In genomic region chr14:104006426-104006825, GRCm38 (mm10) we compare ENCODE assay signal across 19 mouse cellular contexts.
A peak's percentile ranks its signal among the peaks of the same experiment; 100 is the strongest.
DNase-seq lines count a peak whose midpoint lies in the region; ATAC-seq and TF ChIP-seq lines count a peak whose summit lies in the region.
"Had no signal": no experiment of that assay in that cellular context is flagged by ENCODE, and none has a peak within 500 bp of the region (broad histone marks: within the 10 kb centered on the region; RNA-seq: fewer than 3 reads in every experiment).

No protein-coding gene starts in this region.

- 52% methylated on average over 4 of the region's 4 CpGs for WGBS in lung, embryonic 14.5 days
- 56% methylated on average over 4 of the region's 4 CpGs for WGBS in lung, postnatal 0 days

- no peak overlapping the region for H3K9ac ChIP-seq in lung, embryonic 14.5 days
- H3K9ac ChIP-seq in lung, postnatal 0 days (replicated peaks; ENCODE audit: low read depth) = no peak overlapping the region
- H3K9ac ChIP-seq: forebrain, embryonic 12.5 days; neural tube, embryonic 12.5 days had no signal

- H3K4me1 ChIP-seq in lung, embryonic 14.5 days (ENCODE audit: insufficient read depth) = no peaks in the 10 kb centered on the region
- no peaks in the 10 kb centered on the region for H3K4me1 ChIP-seq in lung, postnatal 0 days (ENCODE audit: insufficient read depth, low read depth, low read length)
- H3K4me1 ChIP-seq: forebrain, embryonic 12.5 days; neural tube, embryonic 12.5 days had no signal

- no peak overlapping the region for H3K4me3 ChIP-seq in lung, embryonic 14.5 days (ENCODE audit: low read depth, low read length)
- H3K4me3 ChIP-seq in lung, postnatal 0 days (ENCODE audit: low read depth, low read length) = no peak overlapping the region
- H3K4me3 ChIP-seq: forebrain, embryonic 12.5 days; heart, adult 2 months; midbrain, embryonic 10.5 days; neural tube, embryonic 12.5 days had no signal

- no peaks in the 10 kb centered on the region for H3K27me3 ChIP-seq in lung, embryonic 14.5 days (ENCODE audit: insufficient read depth, low read length)
- no peaks in the 10 kb centered on the region for H3K27me3 ChIP-seq in lung, postnatal 0 days (replicated peaks; ENCODE audit: insufficient read depth, low read length)
- H3K27me3 ChIP-seq: forebrain, embryonic 12.5 days; neural tube, embryonic 12.5 days had no signal

- H3K27ac ChIP-seq in lung, embryonic 14.5 days (ENCODE audit: low read depth) = no peak overlapping the region
- no peak overlapping the region for H3K27ac ChIP-seq in lung, postnatal 0 days (ENCODE audit: low read length)
- H3K27ac ChIP-seq: forebrain, embryonic 12.5 days; heart, adult 2 months; kidney, postnatal 0 days; midbrain, embryonic 10.5 days; neural tube, embryonic 12.5 days had no signal

- ATAC-seq in lung, embryonic 14.5 days (ENCODE audit: insufficient read depth) = no peak
- ATAC-seq in lung, postnatal 0 days = no peak
- ATAC-seq: hindbrain, embryonic 16.5 days; intestine, postnatal 0 days had no signal

- TF ChIP-seq EP300 in lung, postnatal 0 days (IDR thresholded peaks at IDR 0.05) = no peak

- H3K4me2 ChIP-seq in lung, embryonic 14.5 days = no peak overlapping the region
- H3K4me2 ChIP-seq in lung, postnatal 0 days (replicated peaks; ENCODE audit: low read depth, low read length) = no peak overlapping the region
- H3K4me2 ChIP-seq: forebrain, embryonic 12.5 days; neural tube, embryonic 12.5 days had no signal

- TF ChIP-seq CTCF in lung, embryonic 14.5 days (IDR thresholded peaks at IDR 0.05; ENCODE audit: low read depth) = no peak
- TF ChIP-seq CTCF in lung, postnatal 0 days (IDR thresholded peaks at IDR 0.05) = no peak

- H3K9me3 ChIP-seq in lung, embryonic 14.5 days (ENCODE audit: low read depth, low read length) = no peaks in the 10 kb centered on the region
- no peaks in the 10 kb centered on the region for H3K9me3 ChIP-seq in lung, postnatal 0 days (ENCODE audit: low read length)
- H3K9me3 ChIP-seq: forebrain, embryonic 12.5 days; midbrain, embryonic 10.5 days; neural tube, embryonic 12.5 days had no signal

- peak; percentile 60 for DNase-seq in adrenal gland, adult 2 months
- no peak for DNase-seq in adrenal gland, postnatal 4 days (ENCODE audit: low spot score in 2 of 2)
- DNase-seq in lung, embryonic 14.5 days = peak; percentile 88
- no peak for DNase-seq in lung, adult 18-20 months
- DNase-seq in adrenal gland, postnatal 10 days = peak; percentile 61
- DNase-seq in lung, postnatal 0 days (ENCODE audit: low spot score) = peak; percentile 20
- DNase-seq in embryo, embryonic 11 days = no peak
- no peak for DNase-seq in spleen, postnatal 36 days (ENCODE audit: low spot score in 2 of 2)
- DNase-seq: cerebellum, postnatal 14 days; gastrocnemius, postnatal 14 days; heart, adult 2 months; heart, postnatal 36 days had no signal

- no peaks in the 10 kb centered on the region for H3K36me3 ChIP-seq in lung, embryonic 14.5 days (ENCODE audit: insufficient read depth)
- no peaks in the 10 kb centered on the region for H3K36me3 ChIP-seq in lung, postnatal 0 days (ENCODE audit: insufficient read depth, low read length)
- H3K36me3 ChIP-seq: forebrain, embryonic 12.5 days; G1E; midbrain, embryonic 10.5 days; neural tube, embryonic 12.5 days had no signal

Comparison
In these comparisons a context has a peak if more than half of its experiments do, and no peak if none do; other contexts are left out.
1. DNase-seq: peak in adrenal gland, adult 2 months (single experiment), lung, embryonic 14.5 days (single experiment), adrenal gland, postnatal 10 days (single experiment) and lung, postnatal 0 days (single experiment); none in adrenal gland, postnatal 4 days (0 of 2), lung, adult 18-20 months (0 of 2), embryo, embryonic 11 days (single experiment) and spleen, postnatal 36 days (0 of 2).